Mouse (Mus musculus): ENCODE measurements around the gene Zic5. TPM values are rescaled to one million over a fixed set of nuclear protein-coding genes. Genes with fewer than 3 reads are reported as not detected.

Gene Zic5
- polyA plus RNA-seq, 1 experiment from 2014 or later, result not detected

- no peak; the same call in 1 of the 2 replicates for ATAC-seq (replicated peaks; ENCODE audit: extremely low read depth, insufficient read depth, low FRiP score)
- WGBS, result 1% methylated on average over 62 of the region's 62 CpGs
- H3K9ac ChIP-seq (ENCODE audit: low read length), result no peak overlapping the region
Measured at GRCm38 (mm10) chr14:122476041-122476821, 10.8 kb upstream of the Zic5 start.

GRCm38 (mm10) chr14:122475557-122476040 is 10.1 kb upstream of the Zic5 start:
- no peaks in the 10 kb centered on the region for H3K9me3 ChIP-seq (replicated peaks; ENCODE audit: control insufficient read depth, low read length)
- H3K27ac ChIP-seq (ENCODE audit: low read length), result no peak overlapping the region
- H3K9ac ChIP-seq (ENCODE audit: low read length), result no peak overlapping the region
- ATAC-seq (replicated peaks; ENCODE audit: extremely low read depth, insufficient read depth, low FRiP score), result peak; percentile 8; the same call in 1 of the 2 replicates
- H3K27me3 ChIP-seq (ENCODE audit: control insufficient read depth, insufficient read depth, low read length), result peaks cover 83% of the 10 kb centered on the region
- peak overlapping the region; percentile 82 for H3K4me2 ChIP-seq (ENCODE audit: low read depth, low read length)
- H3K36me3 ChIP-seq (ENCODE audit: control insufficient read depth, insufficient read depth), result no peaks in the 10 kb centered on the region
- H3K4me3 ChIP-seq (ENCODE audit: low read length), result peak overlapping the region; percentile 58
- under 1% methylated on average over 61 of the region's 65 CpGs for WGBS
- peaks cover 11% of the 10 kb centered on the region for H3K4me1 ChIP-seq (ENCODE audit: control insufficient read depth, insufficient read depth, low read length)

More at GRCm38 (mm10) chr14:122476041-122476821, 10.8 kb upstream of the Zic5 start:
- Histone ChIP-seq H3K36me3 (ENCODE audit: control insufficient read depth, insufficient read depth) (no peaks in the 10 kb centered on the region), H3K9me3 (replicated peaks; ENCODE audit: control insufficient read depth, low read length) (no peaks in the 10 kb centered on the region), H3K4me2 (ENCODE audit: low read depth, low read length) (peak overlapping the region; percentile 82), H3K27me3 (ENCODE audit: control insufficient read depth, insufficient read depth, low read length) (peaks cover 85% of the 10 kb centered on the region), H3K4me1 (ENCODE audit: control insufficient read depth, insufficient read depth, low read length) (peaks cover 11% of the 10 kb centered on the region), H3K27ac (ENCODE audit: low read length) (no peak overlapping the region), H3K4me3 (ENCODE audit: low read length) (peak overlapping the region; percentile 58)

- H3K27me3 ChIP-seq (ENCODE audit: control insufficient read depth, insufficient read depth, low read length), result peaks cover 83% of the 10 kb centered on the region
- no peak within 1 kb of the TSS for H3K9ac ChIP-seq (ENCODE audit: low read length)
- H3K9me3 ChIP-seq (replicated peaks; ENCODE audit: control insufficient read depth, low read length), result no peaks in the 10 kb centered on the region
- ATAC-seq (replicated peaks; ENCODE audit: extremely low read depth, insufficient read depth, low FRiP score), result peak; percentile 63; the same call in 1 of the 2 replicates
- peak within 1 kb of the TSS; percentile 58 for H3K4me3 ChIP-seq (ENCODE audit: low read length)
- H3K36me3 ChIP-seq (ENCODE audit: control insufficient read depth, insufficient read depth), result no peaks in the 10 kb centered on the region
- H3K27ac ChIP-seq (ENCODE audit: low read length), result no peak within 1 kb of the TSS
- under 1% methylated on average over 55 of the region's 73 CpGs for WGBS
- peaks cover 11% of the 10 kb centered on the region for H3K4me1 ChIP-seq (ENCODE audit: control insufficient read depth, insufficient read depth, low read length)
- H3K4me2 ChIP-seq (ENCODE audit: low read depth, low read length), result peak within 1 kb of the TSS; percentile 82
Measured at GRCm38 (mm10) chr14:122474891-122475556, 9.5 kb upstream of the Zic5 start, which contains the start of gene Zic2. Gene Zic2, plus strand, starts transcription at chr14:122475435.

GRCm38 (mm10) chr14:122474041-122474890 is 8.8 kb upstream of the Zic5 start:
- Histone ChIP-seq H3K27ac (ENCODE audit: low read length) (no peak overlapping the region), H3K4me3 (ENCODE audit: low read length) (peak overlapping the region; percentile 58), H3K9me3 (replicated peaks; ENCODE audit: control insufficient read depth, low read length) (no peaks in the 10 kb centered on the region), H3K4me2 (ENCODE audit: low read depth, low read length) (peak overlapping the region; percentile 82), H3K36me3 (ENCODE audit: control insufficient read depth, insufficient read depth) (no peaks in the 10 kb centered on the region), H3K9ac (ENCODE audit: low read length) (no peak overlapping the region), H3K4me1 (ENCODE audit: control insufficient read depth, insufficient read depth, low read length) (peaks cover 11% of the 10 kb centered on the region), H3K27me3 (ENCODE audit: control insufficient read depth, insufficient read depth, low read length) (peaks cover 91% of the 10 kb centered on the region)
- 0 out of 2 replicates have a peak, but pooled peaks have one; percentile 39 for ATAC-seq (replicated peaks; ENCODE audit: extremely low read depth, insufficient read depth, low FRiP score)
- under 1% methylated on average over 57 of the region's 57 CpGs for WGBS

GRCm38 (mm10) chr14:122473211-122473751 is 7.8 kb upstream of the Zic5 start:
- Histone ChIP-seq H3K27ac (ENCODE audit: low read length) (no peak overlapping the region), H3K4me2 (ENCODE audit: low read depth, low read length) (no peak overlapping the region), H3K4me3 (ENCODE audit: low read length) (no peak overlapping the region), H3K9ac (ENCODE audit: low read length) (no peak overlapping the region), H3K4me1 (ENCODE audit: control insufficient read depth, insufficient read depth, low read length) (peaks cover 11% of the 10 kb centered on the region), H3K9me3 (replicated peaks; ENCODE audit: control insufficient read depth, low read length) (no peaks in the 10 kb centered on the region), H3K27me3 (ENCODE audit: control insufficient read depth, insufficient read depth, low read length) (peaks cover 90% of the 10 kb centered on the region), H3K36me3 (ENCODE audit: control insufficient read depth, insufficient read depth) (no peaks in the 10 kb centered on the region)
- WGBS, result 2% methylated on average over 17 of the region's 17 CpGs
- no peak for ATAC-seq (replicated peaks; ENCODE audit: extremely low read depth, insufficient read depth, low FRiP score)

- H3K36me3 ChIP-seq (ENCODE audit: control insufficient read depth, insufficient read depth), result no peaks in the 10 kb centered on the region
- H3K9ac ChIP-seq (ENCODE audit: low read length), result no peak overlapping the region
- H3K9me3 ChIP-seq (replicated peaks; ENCODE audit: control insufficient read depth, low read length), result no peaks in the 10 kb centered on the region
- H3K4me2 ChIP-seq (ENCODE audit: low read depth, low read length), result no peak overlapping the region
- no peak overlapping the region for H3K27ac ChIP-seq (ENCODE audit: low read length)
- no peak for ATAC-seq (replicated peaks; ENCODE audit: extremely low read depth, insufficient read depth, low FRiP score)
- WGBS, result 2% methylated on average over 5 of the region's 5 CpGs
- H3K27me3 ChIP-seq (ENCODE audit: control insufficient read depth, insufficient read depth, low read length), result peaks cover 89% of the 10 kb centered on the region
- no peak overlapping the region for H3K4me3 ChIP-seq (ENCODE audit: low read length)
- peaks cover 11% of the 10 kb centered on the region for H3K4me1 ChIP-seq (ENCODE audit: control insufficient read depth, insufficient read depth, low read length)
Measured at GRCm38 (mm10) chr14:122472647-122473046, 7.2 kb upstream of the Zic5 start.

- no peak overlapping the region for H3K27ac ChIP-seq (ENCODE audit: low read length)
- H3K27me3 ChIP-seq (ENCODE audit: control insufficient read depth, insufficient read depth, low read length), result peaks cover 89% of the 10 kb centered on the region
- no peak for ATAC-seq (replicated peaks; ENCODE audit: extremely low read depth, insufficient read depth, low FRiP score)
- H3K36me3 ChIP-seq (ENCODE audit: control insufficient read depth, insufficient read depth), result no peaks in the 10 kb centered on the region
- no peak overlapping the region for H3K4me2 ChIP-seq (ENCODE audit: low read depth, low read length)
- peaks cover 11% of the 10 kb centered on the region for H3K4me1 ChIP-seq (ENCODE audit: control insufficient read depth, insufficient read depth, low read length)
- H3K9ac ChIP-seq (ENCODE audit: low read length), result no peak overlapping the region
- 3% methylated on average over 13 of the region's 13 CpGs for WGBS
- no peak overlapping the region for H3K4me3 ChIP-seq (ENCODE audit: low read length)
- no peaks in the 10 kb centered on the region for H3K9me3 ChIP-seq (replicated peaks; ENCODE audit: control insufficient read depth, low read length)
Measured at GRCm38 (mm10) chr14:122472161-122472560, 6.7 kb upstream of the Zic5 start.

GRCm38 (mm10) chr14:122471449-122472085 is 6.1 kb upstream of the Zic5 start:
- H3K27ac ChIP-seq (ENCODE audit: low read length), result no peak overlapping the region
- no peak for ATAC-seq (replicated peaks; ENCODE audit: extremely low read depth, insufficient read depth, low FRiP score)
- H3K36me3 ChIP-seq (ENCODE audit: control insufficient read depth, insufficient read depth), result no peaks in the 10 kb centered on the region
- no peak overlapping the region for H3K4me2 ChIP-seq (ENCODE audit: low read depth, low read length)
- no peak overlapping the region for H3K4me3 ChIP-seq (ENCODE audit: low read length)
- peaks cover 11% of the 10 kb centered on the region for H3K4me1 ChIP-seq (ENCODE audit: control insufficient read depth, insufficient read depth, low read length)
- WGBS, result 9% methylated on average over 31 of the region's 31 CpGs
- no peaks in the 10 kb centered on the region for H3K9me3 ChIP-seq (replicated peaks; ENCODE audit: control insufficient read depth, low read length)
- H3K27me3 ChIP-seq (ENCODE audit: control insufficient read depth, insufficient read depth, low read length), result peaks cover 92% of the 10 kb centered on the region
- H3K9ac ChIP-seq (ENCODE audit: low read length), result no peak overlapping the region
